Mouse (Mus musculus): ENCODE results near the gene Twf1.

GRCm38 (mm10) chr15:94620909-94621308 lies 31.2 kb upstream of the Twf1 start:
- TF ChIP-seq CTCF (conservative IDR thresholded peaks at IDR 0.05; ENCODE audit: insufficient read depth, insufficient read length, low read depth, low read length) (no peak), POLR2A (IDR thresholded peaks at IDR 0.05; ENCODE audit: low read depth, low read length) (no peak)

All from kidney, adult 2 months (tissue).